Mouse (Mus musculus) CH12F3 (cell line): ENCODE measurements around the gene Dennd1c.

Source experiments
- in situ Hi-C: fragments of 300-500 bp; cut with MboI; formaldehyde crosslinking; loops from 2 replicates; pipeline ENCODE4 v1.14.3; 2020; ENCODE audit warnings: low sequenced_read_pairs

Gene Dennd1c

GRCm38 (mm10) chr17:57078336-57078735 lies at the start of gene Dennd1c:
Gene Dennd1c (minus strand): TSS chr17:57078514.
- in situ Hi-C loops = no loop called here

DNA sequence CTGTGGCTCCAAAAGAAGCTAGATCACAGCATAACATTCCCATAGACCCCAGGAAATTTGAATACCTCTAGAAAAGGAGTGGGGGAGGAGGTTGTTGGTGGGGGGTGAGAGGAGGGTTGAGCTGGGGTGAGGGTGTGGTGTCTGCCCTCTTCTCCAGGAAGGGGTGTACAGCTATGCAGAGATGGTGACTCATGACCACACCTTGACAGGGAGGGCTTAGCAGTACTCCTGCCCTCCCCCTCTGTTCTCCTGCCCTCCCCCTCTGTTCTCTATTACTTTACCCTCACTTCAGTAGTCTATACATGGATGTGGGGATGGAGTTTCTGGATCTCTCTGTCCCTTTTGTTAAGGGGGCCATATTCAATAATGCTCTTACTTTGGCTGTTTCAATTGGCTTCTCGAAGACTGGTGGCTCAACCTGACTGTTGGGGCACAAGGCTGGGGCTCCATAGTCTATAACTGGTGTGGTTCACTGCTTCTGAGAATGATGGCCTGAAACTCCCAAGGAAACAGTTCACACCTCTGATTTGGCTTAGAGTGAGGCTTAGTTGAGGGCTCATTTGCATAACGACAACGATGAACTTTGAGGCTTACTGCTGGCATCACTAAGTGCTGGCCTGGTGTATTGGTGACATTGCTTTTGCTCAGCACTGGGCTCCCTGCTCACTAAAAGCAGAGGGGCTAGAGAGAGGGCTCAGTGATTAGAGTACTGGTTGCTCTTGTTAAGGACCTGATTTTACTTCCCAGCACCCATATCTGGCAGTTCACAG lies 47.7 kb upstream of the Dennd1c start:
- in situ Hi-C loops = no loop called here

DNA sequence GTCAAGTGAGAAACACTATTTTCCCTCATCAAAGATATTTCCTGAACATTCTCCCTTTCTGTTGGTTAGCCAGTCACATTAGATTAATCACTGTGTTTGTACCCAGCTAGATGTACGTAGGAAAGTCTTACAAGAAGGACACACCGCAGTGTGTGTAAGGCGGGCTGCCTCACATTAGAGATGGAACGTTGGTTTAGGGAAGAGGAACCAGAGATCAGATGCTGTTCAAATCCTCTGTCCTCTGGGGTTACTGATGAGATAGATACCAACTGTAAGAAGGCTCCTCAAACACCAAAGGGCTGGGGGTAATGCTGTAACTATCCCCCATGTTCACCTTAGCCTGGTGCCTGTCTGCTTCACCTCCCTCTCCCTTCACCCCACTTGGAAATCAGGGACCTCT lies 46.5 kb upstream of the Dennd1c start:
- in situ Hi-C loops = no loop called here

DNA sequence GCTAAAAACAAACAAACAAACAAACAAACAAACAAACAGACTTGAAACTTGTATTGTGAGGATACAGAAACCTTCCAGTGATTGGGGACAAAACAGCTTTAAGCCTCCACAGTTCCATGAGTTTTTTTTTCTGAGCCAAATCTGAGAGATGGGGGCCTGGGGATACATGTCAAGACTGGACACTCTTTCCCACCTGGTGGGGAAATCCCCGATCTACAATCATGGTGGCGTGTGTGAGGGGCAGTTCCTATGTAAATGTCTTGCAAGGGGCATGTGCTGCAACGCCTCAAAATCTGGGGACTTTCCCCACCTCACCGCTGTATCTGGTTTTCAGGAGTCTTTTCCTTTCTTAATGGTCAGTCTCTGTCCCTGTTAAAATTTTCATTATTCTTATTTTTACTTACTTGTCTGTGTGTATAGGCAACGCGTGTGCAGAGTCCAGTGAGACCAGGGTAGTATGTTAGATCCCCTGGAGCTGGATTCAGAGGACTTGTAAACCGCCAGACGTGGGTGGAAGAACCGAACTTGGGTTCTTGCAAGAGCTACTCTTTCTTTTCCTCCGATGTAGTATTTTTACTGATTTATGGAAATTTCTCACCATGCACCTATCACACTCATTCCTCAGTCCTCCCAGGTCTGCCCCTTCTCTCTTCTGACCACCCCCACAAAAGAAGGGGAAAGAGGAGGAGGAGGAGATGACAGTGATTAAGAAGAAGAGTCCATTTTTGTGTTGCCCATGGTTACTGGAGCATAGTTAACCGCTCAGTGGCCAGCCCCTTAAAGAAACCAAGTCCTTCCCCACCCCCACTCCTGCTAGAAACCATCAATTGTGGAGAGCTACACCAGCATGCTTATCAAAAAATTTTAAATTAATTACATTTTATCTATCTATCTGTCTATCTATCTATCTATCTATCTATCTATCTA lies 45.1 kb upstream of the Dennd1c start:
- in situ Hi-C loops = no loop called here

DNA sequence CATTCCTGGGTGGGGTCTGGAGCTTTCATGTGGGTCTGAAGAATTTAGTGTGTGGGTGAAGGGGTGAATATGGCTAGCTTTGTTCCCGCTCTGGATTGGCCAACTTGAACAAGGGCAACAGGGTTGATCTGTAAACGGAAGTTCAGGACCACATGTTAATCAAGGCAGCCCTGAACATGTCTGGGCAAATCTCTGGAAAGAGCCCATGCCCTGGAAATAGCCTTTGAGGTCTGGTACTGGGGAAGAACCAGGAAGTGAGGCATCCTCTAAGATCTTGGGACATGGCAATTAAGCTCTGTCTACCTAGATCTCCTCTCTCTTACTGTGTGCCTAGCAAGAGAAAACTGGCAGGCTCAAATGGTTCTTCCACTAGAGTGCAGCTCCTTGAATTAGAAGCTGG lies 43.5 kb upstream of the Dennd1c start:
- in situ Hi-C loops = no loop called here

GRCm38 (mm10) chr17:57118524-57119349 lies 40.4 kb upstream of the Dennd1c start:
- in situ Hi-C loops = no loop called here

DNA sequence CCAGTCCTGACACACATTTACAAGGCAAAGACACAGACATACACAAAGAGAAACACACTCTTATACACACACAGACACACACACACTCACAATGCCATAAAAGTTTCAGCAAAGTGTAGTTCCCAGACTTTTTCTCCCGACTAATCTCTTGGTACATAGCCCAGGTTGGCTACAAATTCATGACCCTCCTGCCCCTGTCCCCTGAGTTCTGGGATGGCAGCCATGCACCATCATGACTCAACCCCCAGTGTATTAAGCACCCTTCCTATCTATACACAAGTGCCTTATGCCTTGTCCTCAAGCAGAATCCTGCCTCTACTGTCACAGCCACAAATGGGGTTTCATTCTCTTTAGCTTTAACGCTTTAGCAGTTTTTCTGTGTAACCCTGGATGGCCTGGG lies 38.5 kb upstream of the Dennd1c start:
- in situ Hi-C loops = no loop called here

DNA sequence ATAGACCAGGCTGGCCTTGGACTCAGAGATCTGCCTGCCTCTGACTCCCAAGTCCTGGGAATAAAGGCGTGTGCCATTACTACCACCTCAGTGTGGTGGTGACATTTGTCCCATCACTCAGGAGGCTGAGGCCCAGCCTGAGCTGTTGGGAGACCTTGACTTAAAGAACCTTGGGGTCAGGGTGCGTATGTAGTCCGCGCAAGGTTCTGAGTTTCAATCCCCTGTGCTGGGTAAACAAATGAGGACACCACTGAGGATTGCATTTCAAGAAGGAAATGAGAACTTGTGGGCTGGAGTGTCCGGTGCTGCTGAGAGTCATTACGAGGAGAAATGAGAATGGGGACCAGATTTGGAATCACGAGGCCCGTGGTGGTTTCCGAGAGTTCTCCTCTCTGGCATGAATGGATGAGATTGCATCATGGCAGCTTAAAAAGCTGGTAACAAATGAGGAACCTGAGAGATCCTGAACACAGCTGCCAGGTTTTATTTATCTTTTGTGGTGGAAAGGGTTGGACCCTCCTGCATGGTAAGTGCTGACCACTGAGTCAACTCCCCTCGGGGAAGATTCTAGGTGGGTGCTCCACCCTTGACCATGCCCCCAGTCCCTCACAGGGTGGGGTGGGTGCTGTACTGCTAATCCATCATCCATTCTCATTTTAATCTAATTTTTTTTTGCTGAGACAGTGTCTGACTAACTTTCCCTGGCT lies 34.6 kb upstream of the Dennd1c start:
- in situ Hi-C loops = no loop called here

DNA sequence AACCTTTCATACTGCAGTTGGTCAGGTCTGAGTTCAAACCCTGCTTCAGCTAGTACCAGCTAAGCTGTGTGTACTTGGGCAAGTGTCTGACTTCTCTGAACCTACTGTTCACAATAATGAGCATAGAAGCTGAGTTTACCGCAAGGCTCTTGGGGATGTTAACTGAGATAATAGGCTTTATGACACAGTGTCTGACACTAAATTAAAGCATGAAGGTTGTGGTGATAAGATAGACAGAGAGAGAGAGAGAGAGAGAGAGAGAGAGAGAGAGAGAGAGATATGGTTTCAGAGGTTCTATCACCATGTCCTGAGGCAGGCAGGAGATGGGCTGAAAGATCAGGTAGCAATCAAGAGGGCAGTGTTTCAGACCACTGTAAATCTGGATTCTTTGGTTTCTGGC lies 31.7 kb upstream of the Dennd1c start:
- in situ Hi-C loops = no loop called here

- in situ Hi-C loops = no loop called here
Measured at GRCm38 (mm10) chr17:57108666-57109171, 30.4 kb upstream of the Dennd1c start.

GRCm38 (mm10) chr17:57108040-57108665 lies 29.8 kb upstream of the Dennd1c start:
- in situ Hi-C loops = no loop called here

DNA sequence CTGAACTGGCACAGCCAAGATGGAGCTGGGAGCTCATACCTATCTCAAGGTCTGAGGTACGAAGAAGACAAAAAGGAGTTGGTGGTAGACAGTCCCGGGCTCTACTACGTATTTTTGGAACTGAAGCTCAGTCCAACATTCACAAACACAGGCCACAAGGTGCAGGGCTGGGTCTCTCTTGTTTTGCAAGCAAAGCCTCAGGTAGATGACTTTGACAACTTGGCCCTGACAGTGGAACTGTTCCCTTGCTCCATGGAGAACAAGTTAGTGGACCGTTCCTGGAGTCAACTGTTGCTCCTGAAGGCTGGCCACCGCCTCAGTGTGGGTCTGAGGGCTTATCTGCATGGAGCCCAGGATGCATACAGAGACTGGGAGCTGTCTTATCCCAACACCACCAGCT lies 28.8 kb upstream of the Dennd1c start:
- in situ Hi-C loops = no loop called here

DNA sequence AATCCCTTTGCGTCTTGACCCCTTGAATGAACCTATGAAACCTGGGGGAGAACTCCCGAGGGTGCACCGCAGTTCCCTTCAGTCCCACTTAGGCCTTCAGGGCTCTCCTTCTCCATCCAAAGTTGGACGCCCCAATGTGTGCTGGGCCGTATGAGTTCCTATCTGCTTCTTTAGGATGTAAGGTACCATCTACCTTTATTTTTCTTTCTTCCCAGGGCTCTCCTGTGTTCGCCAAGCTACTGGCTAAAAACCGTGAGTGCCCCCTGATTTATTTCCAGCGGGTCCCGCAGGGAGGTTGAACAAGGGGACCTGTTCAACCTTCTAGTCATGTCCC lies 27.7 kb upstream of the Dennd1c start:
- in situ Hi-C loops = no loop called here

DNA sequence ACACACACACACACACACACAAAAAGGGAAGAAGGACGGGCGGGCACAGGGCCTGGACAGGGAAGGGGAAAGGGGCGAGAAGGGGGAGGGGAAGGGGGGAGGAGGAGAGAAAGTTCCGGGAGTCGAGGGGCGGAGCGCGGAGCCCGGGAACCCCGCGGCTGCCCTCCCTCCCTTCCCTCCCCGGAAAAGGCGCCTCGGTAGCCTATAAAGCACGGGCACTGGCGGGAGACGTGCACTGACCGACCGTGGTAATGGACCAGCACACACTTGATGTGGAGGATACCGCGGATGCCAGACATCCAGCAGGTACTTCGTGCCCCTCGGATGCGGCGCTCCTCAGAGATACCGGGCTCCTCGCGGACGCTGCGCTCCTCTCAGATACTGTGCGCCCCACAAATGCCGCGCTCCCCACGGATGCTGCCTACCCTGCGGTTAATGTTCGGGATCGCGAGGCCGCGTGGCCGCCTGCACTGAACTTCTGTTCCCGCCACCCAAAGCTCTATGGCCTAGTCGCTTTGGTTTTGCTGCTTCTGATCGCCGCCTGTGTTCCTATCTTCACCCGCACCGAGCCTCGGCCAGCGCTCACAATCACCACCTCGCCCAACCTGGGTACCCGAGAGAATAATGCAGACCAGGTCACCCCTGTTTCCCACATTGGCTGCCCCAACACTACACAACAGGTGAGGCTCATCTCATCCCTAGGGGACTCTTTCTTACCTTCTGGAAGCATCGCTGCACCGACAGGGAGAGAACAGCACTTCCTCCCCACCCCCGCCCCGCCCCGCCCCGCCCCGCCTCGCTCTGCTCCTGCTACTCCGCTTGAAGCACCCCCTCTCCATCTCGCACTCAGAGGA lies 27.1 kb upstream of the Dennd1c start, which contains the start of gene Tnfsf9:
TSS of gene Tnfsf9 (plus strand) at position 145 of the 854 bp plus-strand sequence.
- in situ Hi-C loops = no loop called here

DNA sequence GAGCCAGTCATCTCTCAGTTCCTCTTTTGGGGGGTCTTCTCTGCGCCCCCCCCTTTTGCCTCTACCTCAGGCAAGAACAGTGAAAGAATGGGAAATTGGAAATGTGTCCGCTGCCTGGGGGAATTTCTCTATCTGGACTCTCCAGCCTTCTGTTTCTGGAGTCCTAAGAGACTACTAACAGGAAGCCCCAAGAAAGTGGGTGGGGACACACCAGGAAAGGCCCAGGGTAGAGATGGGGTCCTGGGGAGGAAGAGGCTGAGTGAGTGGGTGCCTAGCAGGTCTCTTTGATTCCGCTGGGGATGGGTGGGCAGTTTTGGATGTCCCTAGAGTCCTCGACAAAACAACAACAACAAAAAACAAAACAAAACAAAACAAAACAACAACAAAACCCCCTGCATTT lies 26.2 kb upstream of the Dennd1c start:
- in situ Hi-C loops = no loop called here

DNA sequence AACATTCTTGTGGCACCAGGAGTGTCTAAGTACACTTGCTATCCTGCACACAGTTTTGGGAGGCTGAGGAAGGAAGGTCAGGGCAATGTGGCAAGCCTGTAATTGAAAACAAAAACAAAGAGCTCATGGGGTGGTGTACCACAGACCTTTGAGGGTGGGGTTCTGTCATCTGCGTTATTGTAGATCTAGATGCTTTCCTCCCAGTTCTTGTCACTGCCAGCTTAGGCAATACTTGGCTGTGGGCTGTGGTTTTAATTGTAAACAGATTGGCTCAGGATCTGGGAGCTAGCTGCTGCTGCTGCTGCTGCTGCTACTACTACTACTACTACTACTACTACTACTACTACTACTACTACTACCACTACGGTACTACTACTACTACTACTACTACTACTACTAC lies 24.0 kb upstream of the Dennd1c start:
- in situ Hi-C loops = no loop called here

GRCm38 (mm10) chr17:57099629-57100325 lies 21.5 kb upstream of the Dennd1c start:
- in situ Hi-C loops = loop anchor here (5.0 to 10.0 kb wide), 2 partner anchors 68 to 235 kb away; no protein-coding TSS in a partner anchor

GRCm38 (mm10) chr17:57098321-57098720 lies 20.0 kb upstream of the Dennd1c start:
- in situ Hi-C loops = loop anchor here (5.0 to 10.0 kb wide), 2 partner anchors 69 to 236 kb away; no protein-coding TSS in a partner anchor
